Mouse (Mus musculus) forebrain, embryonic 15.5 days (tissue): ENCODE results near the gene Cep135. TPM values are rescaled to one million over a fixed set of nuclear protein-coding genes. Genes with fewer than 3 reads are reported as not detected.

Experiments used
- ATAC-seq: fragments of 200-750 bp; cut with Nextera tagmentation; replicated peaks from 2 replicates; pipeline ENCODE4 v1.8.0; 2017; ENCODE audit warnings: mild to moderate bottlenecking, moderate TSS enrichment, moderate library complexity
- H3K27ac ChIP-seq: fragments of 300-500 bp; sonication (generic); replicated peaks from 2 replicates; pipeline ENCODE4 v1.5.1; 2015; ENCODE audit warnings: mild to moderate bottlenecking, inconsistent platforms
- H3K27me3 ChIP-seq: fragments of 300-500 bp; sonication (generic); 2 replicates; pipeline ENCODE4 v1.6.1; 2015; ENCODE audit warnings: inconsistent platforms
- H3K36me3 ChIP-seq: fragments of 300-500 bp; sonication (generic); 2 replicates; pipeline ENCODE4 v1.6.1; 2015; ENCODE audit warnings: mild to moderate bottlenecking, inconsistent platforms
- H3K4me1 ChIP-seq: fragments of 300-500 bp; sonication (generic); 2 replicates; pipeline ENCODE4 v1.6.1; 2015; ENCODE audit warnings: inconsistent platforms
- H3K4me2 ChIP-seq: fragments of 300-500 bp; sonication (generic); replicated peaks from 2 replicates; pipeline ENCODE4 v1.6.1; 2015; ENCODE audit warnings: mild to moderate bottlenecking, inconsistent platforms
- H3K4me3 ChIP-seq: fragments of 300-500 bp; sonication (generic); 2 replicates; pipeline ENCODE4 v1.5.1; 2015; ENCODE audit warnings: mild to moderate bottlenecking, inconsistent platforms
- H3K9ac ChIP-seq: fragments of 300-500 bp; sonication (generic); replicated peaks from 2 replicates; pipeline ENCODE4 v1.6.1; 2015; ENCODE audit warnings: mild to moderate bottlenecking, inconsistent platforms
- H3K9me3 ChIP-seq: fragments of 300-500 bp; sonication (generic); 2 replicates; pipeline ENCODE4 v1.6.1; 2016; ENCODE audit warnings: inconsistent platforms
- WGBS: fragments of 180-500 bp; shearing (Covaris S2); methylation state at CpG from one replicate; pipeline ENCODE4 v1.1.7; 2015; ENCODE audit warnings: mixed read lengths; 5-methylcytosine and 5-hydroxymethylcytosine counted together
- polyA plus RNA-seq: library from polyadenylated mRNA; unstranded; fragments of >200 nt; fragmentation: Nextera tagmentation; extraction: Ambion mirVana; gene quantifications from 2 replicates; pipeline ENCODE4 v1.2.1, GENCODE M21; 2015

The Cep135 gene
- polyA plus RNA-seq, 1 experiment from 2014 or later, result 5.3 TPM

DNA sequence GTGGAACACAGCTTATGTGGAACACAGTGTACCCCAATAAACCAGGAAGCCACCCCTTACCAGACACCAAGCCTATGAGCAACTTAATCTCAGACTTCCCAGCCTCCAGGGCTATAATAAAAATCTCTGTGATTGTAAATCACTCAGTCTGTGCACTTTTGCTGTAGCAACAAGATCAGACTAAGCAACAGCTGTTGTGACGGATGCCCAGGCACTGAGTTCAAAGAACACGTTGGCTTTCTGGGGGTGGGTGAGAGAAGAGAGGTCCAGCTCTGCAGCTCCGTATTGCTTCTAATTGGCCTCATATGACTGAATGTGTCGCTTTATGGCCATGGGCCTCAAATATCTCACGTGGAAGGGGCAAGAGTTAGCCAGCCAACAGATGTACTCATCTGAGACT lies 80.0 kb downstream of the Cep135 start:
- H3K4me1 ChIP-seq, result peaks cover 18% of the 10 kb centered on the region
- no peak overlapping the region for H3K4me2 ChIP-seq
- H3K9me3 ChIP-seq, result no peaks in the 10 kb centered on the region
- no peak overlapping the region for H3K27ac ChIP-seq
- no peaks in the 10 kb centered on the region for H3K27me3 ChIP-seq
- H3K36me3 ChIP-seq, result no peaks in the 10 kb centered on the region
- H3K9ac ChIP-seq, result no peak overlapping the region
- no peak overlapping the region for H3K4me3 ChIP-seq
- 79% methylated on average over 5 of the region's 5 CpGs for WGBS
- ATAC-seq, result no peak

DNA sequence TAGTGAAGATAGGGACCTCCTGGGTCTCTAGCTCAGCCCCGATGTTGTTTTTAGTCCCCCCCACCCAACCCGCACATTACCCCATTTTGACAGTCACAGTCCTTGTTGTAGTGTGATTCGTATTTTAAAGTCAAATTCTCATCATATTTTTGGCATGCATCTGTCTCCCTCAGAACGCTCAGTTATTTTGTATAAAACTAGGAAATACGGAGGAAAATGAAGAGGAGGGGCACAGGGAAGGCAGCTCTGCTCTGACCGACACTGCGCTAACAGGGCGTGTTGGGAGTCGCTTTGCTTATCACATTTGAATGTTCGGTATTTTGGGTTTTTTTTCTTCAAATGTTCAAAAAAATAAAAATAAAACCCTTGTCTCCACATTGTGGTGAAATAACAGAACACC lies 81.7 kb downstream of the Cep135 start:
- no peaks in the 10 kb centered on the region for H3K9me3 ChIP-seq
- H3K27me3 ChIP-seq, result no peaks in the 10 kb centered on the region
- H3K36me3 ChIP-seq, result no peaks in the 10 kb centered on the region
- H3K4me1 ChIP-seq, result peaks cover 12% of the 10 kb centered on the region
- peak overlapping the region; percentile 35; the same call in 1 of the 2 replicates for H3K27ac ChIP-seq
- 79% methylated on average over 10 of the region's 10 CpGs for WGBS
- no peak overlapping the region for H3K4me3 ChIP-seq
- H3K4me2 ChIP-seq, result no peak overlapping the region
- H3K9ac ChIP-seq, result no peak overlapping the region
- ATAC-seq, result peak; percentile 51; the same call in 1 of the 2 replicates

DNA sequence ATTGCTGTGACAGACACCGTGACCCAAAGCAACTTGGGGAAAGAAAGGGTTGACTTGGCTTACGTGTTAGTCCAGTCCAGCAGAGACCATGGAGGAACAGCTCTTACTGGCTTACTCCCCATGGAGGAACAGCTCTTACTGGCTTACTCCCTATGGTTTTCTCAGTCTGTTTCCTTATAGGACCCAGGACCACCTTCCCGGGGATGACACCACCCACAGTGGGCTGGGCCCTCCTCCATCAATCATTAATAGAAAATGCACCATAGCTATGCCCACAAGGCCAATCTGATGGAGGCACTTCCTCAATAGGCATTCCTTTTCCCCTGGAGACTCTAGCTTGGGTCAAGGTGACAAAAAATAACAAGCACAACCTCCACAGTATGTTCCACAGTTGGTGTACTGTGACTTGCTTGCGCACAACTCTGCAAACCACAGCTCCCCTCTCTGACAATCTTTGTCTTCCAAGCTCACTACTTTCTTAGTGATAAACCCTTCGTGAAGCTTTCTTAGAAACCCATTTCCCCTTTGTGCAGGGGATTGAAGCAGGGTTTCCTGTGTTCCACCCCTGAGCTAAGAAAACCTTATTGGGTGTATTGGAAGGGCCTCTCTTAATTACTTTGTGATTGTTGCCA lies 85.6 kb downstream of the Cep135 start:
- H3K4me3 ChIP-seq, result no peak overlapping the region
- H3K36me3 ChIP-seq, result 0 out of 2 replicates have a peak, but pooled peaks cover 2% of the 10 kb centered on the region
- no peaks in the 10 kb centered on the region for H3K4me1 ChIP-seq
- H3K9ac ChIP-seq, result no peak overlapping the region
- H3K4me2 ChIP-seq, result no peak overlapping the region
- 94% methylated on average over 5 of the region's 5 CpGs for WGBS
- H3K9me3 ChIP-seq, result no peaks in the 10 kb centered on the region
- no peak overlapping the region for H3K27ac ChIP-seq
- no peaks in the 10 kb centered on the region for H3K27me3 ChIP-seq
- no peak for ATAC-seq

DNA sequence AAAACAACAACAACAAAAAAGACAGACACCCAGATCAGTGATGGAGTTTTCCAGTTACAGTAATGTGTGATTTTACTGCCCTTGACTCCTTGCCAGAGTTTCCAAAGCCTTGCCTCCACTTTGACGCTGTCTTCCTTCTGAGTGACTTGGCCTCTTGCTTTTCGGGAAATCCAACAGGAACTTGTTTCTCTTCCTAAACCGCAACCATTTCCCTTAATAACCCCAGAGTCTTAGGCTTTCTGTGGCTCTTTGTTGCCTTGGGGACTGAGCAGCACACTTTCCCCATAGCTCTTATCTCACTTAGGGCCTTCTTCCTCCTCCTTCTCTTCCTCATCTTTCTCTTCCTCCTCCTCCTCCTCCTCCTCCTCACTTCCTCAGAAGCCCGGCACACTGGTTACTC lies 86.9 kb downstream of the Cep135 start:
- ATAC-seq, result no peak
- Histone ChIP-seq H3K9me3 (no peaks in the 10 kb centered on the region), H3K9ac (no peak overlapping the region), H3K27me3 (no peaks in the 10 kb centered on the region), H3K4me2 (no peak overlapping the region), H3K4me3 (no peak overlapping the region), H3K36me3 (0 out of 2 replicates have a peak, but pooled peaks cover 2% of the 10 kb centered on the region), H3K27ac (no peak overlapping the region), H3K4me1 (no peaks in the 10 kb centered on the region)
- 90% methylated on average over 4 of the region's 4 CpGs for WGBS

DNA sequence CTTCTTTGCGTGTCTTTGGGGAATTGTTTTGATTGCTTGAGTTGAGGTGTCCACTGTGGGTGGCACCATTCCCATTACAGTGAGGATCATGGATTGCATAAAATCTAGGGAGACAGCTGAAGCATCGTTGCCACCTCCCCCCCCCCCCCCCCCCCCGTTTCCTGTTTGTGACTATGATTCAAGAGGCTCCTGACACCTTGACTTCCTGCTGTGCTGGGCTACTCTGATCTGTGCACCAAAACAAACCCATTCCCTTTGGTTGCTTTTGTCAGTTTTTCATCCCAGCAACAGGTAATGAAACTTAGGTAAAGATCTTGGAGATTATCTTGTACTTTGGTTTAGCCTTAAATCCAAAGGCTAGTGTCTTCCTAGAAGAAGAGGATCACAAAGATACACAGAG lies 92.5 kb downstream of the Cep135 start:
- WGBS, result 81% methylated on average over 3 of the region's 3 CpGs
- Histone ChIP-seq H3K27ac (no peak overlapping the region), H3K9ac (no peak overlapping the region), H3K27me3 (no peaks in the 10 kb centered on the region), H3K4me3 (no peak overlapping the region), H3K36me3 (0 out of 2 replicates have a peak, but pooled peaks cover 2% of the 10 kb centered on the region), H3K9me3 (peaks cover 3% of the 10 kb centered on the region; the same call in 1 of the 2 replicates), H3K4me2 (no peak overlapping the region), H3K4me1 (peaks cover 17% of the 10 kb centered on the region)
- ATAC-seq, result no peak

DNA sequence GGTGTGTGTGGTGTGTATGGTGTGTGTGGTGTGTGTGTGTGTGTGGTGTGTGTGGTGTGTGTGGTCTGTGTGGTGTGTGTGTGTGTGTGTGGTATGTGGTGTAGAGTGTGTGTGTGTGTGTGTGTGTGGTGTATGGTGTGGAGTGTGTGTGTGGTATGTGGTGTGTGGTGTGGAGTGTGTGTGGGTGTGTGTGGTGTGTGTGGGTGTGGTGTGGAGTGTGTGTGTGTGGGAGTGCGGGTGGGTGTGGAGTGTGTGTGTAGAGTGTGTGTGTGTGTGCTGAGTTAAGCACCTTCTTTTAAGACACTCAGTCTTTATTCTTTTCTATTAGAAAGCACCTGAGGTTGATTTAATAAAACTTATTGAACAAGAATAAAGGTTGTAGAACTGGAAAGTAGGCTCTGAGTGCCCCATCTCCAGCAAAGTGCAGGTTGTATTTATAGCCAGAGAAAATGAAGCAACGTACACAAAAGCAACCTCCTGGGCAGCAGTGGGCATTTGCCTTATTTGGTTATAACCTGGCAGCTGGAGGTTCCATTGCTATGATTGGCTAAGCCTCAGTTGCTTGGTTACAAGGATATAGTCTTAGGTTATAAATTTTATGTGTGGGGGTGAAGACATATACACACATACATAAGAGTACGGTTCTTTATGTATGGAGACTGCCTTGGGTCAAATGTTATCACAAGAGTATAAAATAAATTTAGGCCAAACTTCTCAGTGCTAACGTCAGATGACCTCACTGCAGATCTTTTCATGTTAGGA lies 93.6 kb downstream of the Cep135 start:
- Histone ChIP-seq H3K4me1 (peaks cover 17% of the 10 kb centered on the region), H3K4me3 (no peak overlapping the region), H3K9me3 (peaks cover 3% of the 10 kb centered on the region; the same call in 1 of the 2 replicates), H3K27me3 (no peaks in the 10 kb centered on the region), H3K36me3 (0 out of 2 replicates have a peak, but pooled peaks cover 2% of the 10 kb centered on the region), H3K4me2 (no peak overlapping the region), H3K27ac (0 out of 2 replicates have a peak overlapping the region, but pooled peaks have one; percentile 1), H3K9ac (no peak overlapping the region)
- 0 out of 2 replicates have a peak, but pooled peaks have one; percentile 47 for ATAC-seq
- 68% methylated on average over 4 of the region's 4 CpGs for WGBS

DNA sequence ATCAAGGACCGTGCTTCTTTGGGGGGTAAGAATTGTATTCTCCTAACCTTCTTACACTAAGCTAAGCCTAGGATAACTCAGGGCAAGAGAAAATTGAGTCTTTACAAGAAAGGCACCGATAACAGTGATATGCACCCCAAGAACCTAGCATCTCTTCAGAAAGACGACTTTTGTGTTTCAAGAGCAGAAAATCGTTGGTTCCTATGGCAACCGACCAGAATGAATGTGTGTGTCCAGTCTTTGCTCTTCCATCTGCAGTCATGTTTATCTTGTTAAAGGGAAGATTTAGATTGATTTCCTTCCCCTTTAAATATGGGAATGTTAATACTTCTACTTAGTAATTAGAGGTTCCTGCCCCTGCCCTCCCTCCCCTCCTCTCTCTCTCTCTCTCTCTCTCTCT lies 95.0 kb downstream of the Cep135 start:
- Histone ChIP-seq H3K27me3 (no peaks in the 10 kb centered on the region), H3K36me3 (peaks cover 7% of the 10 kb centered on the region; the same call in 1 of the 2 replicates), H3K9ac (no peak overlapping the region), H3K4me3 (no peak overlapping the region), H3K9me3 (peaks cover 3% of the 10 kb centered on the region; the same call in 1 of the 2 replicates), H3K4me2 (no peak overlapping the region), H3K4me1 (peaks cover 17% of the 10 kb centered on the region), H3K27ac (peak overlapping the region; percentile 62)
- WGBS, result 59% methylated on average over 5 of the region's 5 CpGs
- no peak for ATAC-seq

DNA sequence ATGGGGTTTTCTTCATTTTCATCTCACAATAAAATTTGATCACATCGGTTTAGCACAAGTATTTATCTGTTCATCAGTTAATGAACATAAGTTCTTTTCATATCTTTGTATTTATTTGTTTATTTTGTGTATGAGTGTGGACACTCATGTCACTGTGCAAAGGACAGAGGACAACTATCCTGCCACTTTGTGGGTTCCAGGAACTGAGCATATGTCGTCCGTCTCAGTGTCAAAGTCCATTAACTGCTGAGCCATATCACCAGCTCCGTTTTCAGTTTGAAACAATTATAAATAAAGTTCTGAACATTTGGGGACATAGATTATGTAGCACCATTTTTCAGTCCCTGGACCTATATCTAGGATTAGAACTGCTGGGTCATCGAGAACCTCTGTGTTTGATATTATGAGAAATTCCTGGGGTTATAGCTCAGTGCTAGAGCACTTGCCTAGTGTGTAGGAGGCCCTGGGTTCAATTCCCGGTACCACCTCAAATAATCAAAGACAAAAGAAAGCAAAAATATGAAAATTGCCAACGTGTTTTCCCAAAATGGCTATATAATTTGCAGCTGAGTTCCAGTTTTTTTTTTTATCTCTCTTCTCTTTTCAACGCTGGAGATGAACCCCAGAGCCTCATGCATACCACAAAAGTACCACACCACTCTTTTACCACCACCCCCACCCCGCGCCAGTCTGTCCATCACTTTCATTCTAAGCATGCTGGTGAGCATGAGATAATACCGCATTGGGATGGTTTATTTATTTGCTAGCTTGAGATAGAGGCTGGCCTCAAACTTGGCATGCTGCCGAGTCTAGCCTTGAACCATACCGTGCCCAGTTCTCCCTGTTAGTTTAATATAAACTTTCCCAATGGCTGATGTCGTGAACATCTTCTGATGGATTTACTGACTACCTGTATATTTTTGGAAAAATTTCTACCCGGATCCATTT lies 96.4 kb downstream of the Cep135 start:
- no peak for ATAC-seq

DNA sequence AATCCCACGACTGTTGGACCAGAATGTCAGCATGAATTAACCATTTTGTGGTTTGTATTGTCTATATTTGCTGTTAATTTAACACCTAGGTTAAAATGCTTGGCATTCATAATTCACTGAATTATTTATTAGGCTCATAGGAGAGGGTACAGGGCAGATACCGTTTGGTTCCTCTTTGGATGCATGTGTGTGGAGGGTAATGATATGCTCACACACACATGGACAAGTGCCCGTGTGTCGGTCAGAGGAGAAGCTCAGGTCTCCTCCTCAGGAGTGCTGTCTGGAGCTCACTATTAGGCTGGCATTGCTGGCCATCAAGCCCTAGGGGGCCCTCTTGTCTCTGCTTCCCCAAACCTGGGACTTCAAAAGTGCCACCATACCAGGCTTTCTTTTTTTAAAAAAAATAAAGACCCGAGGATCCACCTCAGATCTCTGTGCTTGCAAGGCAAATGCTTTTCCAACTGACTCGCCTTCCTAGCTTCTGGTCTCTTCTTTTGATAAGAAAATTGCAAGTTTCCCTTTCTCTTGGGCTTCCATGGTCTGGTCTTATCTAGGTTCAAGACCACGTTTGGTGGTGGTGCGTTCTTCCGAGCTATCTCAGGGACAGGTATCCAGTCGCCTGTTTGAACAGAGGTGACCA lies 99.6 kb downstream of the Cep135 start:
- H3K9me3 ChIP-seq, result no peaks in the 10 kb centered on the region
- no peaks in the 10 kb centered on the region for H3K27me3 ChIP-seq
- H3K4me2 ChIP-seq, result no peak overlapping the region
- peaks cover 8% of the 10 kb centered on the region for H3K4me1 ChIP-seq
- no peak for ATAC-seq
- no peak overlapping the region for H3K27ac ChIP-seq
- H3K4me3 ChIP-seq, result no peak overlapping the region
- 90% methylated on average over 10 of the region's 10 CpGs for WGBS
- H3K36me3 ChIP-seq, result peaks cover 7% of the 10 kb centered on the region; the same call in 1 of the 2 replicates
- no peak overlapping the region for H3K9ac ChIP-seq

More for the DNA sequence above, 96.4 kb downstream of the Cep135 start:
- H3K4me1 ChIP-seq, result peaks cover 17% of the 10 kb centered on the region
- no peak overlapping the region for H3K27ac ChIP-seq
- no peak overlapping the region for H3K4me3 ChIP-seq
- peaks cover 7% of the 10 kb centered on the region; the same call in 1 of the 2 replicates for H3K36me3 ChIP-seq
- no peaks in the 10 kb centered on the region for H3K27me3 ChIP-seq
- 93% methylated on average over 15 of the region's 15 CpGs for WGBS
- H3K4me2 ChIP-seq, result no peak overlapping the region
- H3K9me3 ChIP-seq, result peaks cover 3% of the 10 kb centered on the region; the same call in 1 of the 2 replicates
- no peak overlapping the region for H3K9ac ChIP-seq

DNA sequence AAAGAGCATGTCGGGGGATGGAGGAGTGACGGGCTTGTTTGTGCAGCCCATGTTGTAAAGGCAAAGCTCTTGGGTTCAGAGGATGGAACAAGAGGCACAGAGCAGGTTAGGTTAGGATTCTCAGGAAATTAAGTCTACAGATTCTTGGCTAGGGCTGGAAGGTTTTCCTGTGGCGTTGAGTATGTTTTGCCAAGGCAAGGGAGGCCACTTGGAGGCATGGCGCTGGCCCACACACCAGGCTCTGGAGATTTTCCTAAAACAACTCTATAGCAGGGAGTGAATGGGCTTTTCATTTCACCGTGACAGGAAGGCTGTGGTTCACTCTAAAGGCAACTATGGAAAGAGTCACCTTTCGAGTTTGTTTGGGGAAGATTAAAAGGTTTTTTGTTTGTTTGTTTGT lies 100.1 kb downstream of the Cep135 start:
- Histone ChIP-seq H3K4me1 (peaks cover 2% of the 10 kb centered on the region), H3K9ac (no peak overlapping the region), H3K4me3 (no peak overlapping the region), H3K36me3 (peaks cover 7% of the 10 kb centered on the region; the same call in 1 of the 2 replicates), H3K4me2 (no peak overlapping the region), H3K9me3 (no peaks in the 10 kb centered on the region), H3K27me3 (no peaks in the 10 kb centered on the region), H3K27ac (no peak overlapping the region)
- WGBS, result 67% methylated on average over 6 of the region's 6 CpGs
- no peak for ATAC-seq

DNA sequence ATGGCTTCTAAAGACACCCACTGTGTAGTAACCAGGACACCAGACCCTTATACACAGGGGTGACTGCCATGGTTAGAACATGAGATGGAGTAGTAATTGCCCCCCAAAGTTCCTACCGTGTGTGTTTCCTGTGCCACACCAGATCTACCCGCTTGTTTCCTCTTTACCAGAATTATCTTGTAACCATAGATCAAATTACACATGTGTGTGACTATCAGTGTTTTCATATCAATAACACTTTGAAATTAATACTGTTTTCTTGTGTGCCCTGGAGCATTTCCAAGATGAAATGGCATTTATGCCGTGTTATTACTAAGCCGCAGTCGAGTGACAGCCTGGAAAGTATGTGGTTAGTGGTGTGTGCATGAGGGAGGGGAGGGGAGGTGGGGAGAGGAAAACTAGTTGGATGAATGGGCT lies 101.7 kb downstream of the Cep135 start:
- no peaks in the 10 kb centered on the region for H3K9me3 ChIP-seq
- no peak overlapping the region for H3K27ac ChIP-seq
- no peaks in the 10 kb centered on the region for H3K27me3 ChIP-seq
- 71% methylated on average over 5 of the region's 5 CpGs for WGBS
- H3K36me3 ChIP-seq, result peaks cover 7% of the 10 kb centered on the region; the same call in 1 of the 2 replicates
- no peak for ATAC-seq
- H3K4me2 ChIP-seq, result no peak overlapping the region
- no peak overlapping the region for H3K4me3 ChIP-seq
- no peaks in the 10 kb centered on the region; the same call in none of the 2 replicates for H3K4me1 ChIP-seq
- no peak overlapping the region for H3K9ac ChIP-seq
